Mouse (Mus musculus) liver (tissue): ENCODE results near the gene Qrich2.
"Not testable (repeated sequence)": the region's sequence is repeated elsewhere in the genome, so short reads cannot be mapped to it uniquely, and the experiment has no call there.

ENCODE experiments used
- DNase-seq: peaks from one replicate; pipeline ENCODE4 v3.0.0-alpha.2; 2020; ENCODE audit warnings: mixed read lengths

The Qrich2 gene

GRCm38 (mm10) chr11:116466141-116466540, at the start of gene Qrich2:
Qrich2 (minus strand) TSS chr11:116466241.
- DNase-seq = no peak

- DNase-seq = no peak
Observed at GRCm38 (mm10) chr11:116515330-116516020, 49.4 kb upstream of the Qrich2 start.

- no peak for DNase-seq
Observed at GRCm38 (mm10) chr11:116513531-116514038, 47.5 kb upstream of the Qrich2 start.

DNA sequence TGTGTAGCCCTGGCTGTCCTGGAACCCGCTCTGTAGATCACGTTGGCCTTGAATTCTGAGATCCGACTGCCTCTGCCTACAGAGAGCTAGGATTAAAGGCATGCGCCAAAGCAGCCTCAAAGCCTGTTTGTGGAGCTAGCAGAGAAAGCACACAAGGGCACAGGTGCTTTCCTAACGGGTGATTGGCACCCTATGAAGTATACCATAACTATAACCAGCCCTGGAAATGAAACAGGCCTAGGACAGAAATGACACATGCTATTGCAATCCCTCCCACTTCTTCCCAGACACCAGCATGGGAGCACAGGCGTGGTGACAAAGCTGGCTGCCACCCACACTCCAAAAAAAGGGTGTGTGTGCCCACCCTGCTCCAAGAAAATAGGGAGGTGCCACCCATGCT, 46.9 kb upstream of the Qrich2 start:
- DNase-seq = no peak

- DNase-seq = no peak
Observed at GRCm38 (mm10) chr11:116512154-116512553, 46.1 kb upstream of the Qrich2 start.

DNA sequence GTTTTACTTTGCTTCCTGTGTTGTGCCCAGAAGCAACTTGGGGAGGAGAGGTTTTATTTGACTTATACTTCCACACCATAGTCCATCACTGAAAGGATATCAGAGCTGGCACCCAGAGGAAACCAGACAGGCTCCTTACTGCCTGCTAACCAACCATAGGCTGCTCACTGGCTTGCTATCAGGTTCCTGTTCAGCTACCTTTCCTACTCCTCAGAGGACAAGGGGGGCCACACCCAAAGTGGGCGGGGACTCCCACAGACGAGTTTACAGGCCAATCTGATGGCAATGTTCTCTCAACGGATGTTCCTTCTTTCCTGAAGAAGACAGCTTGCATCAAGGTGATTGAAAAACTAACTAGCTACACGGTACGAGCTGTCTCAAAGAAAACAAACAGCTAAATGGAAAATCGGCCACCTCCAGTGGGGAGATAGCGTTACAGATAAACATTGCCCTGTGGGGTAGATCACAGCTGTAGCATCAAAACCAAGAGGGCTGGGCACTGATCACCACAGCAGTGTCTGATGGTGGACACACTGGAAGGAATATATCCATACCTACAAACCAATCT, 45.3 kb upstream of the Qrich2 start:
- DNase-seq = peak; percentile 83

- no peak for DNase-seq
Observed at GRCm38 (mm10) chr11:116508689-116509088, 42.6 kb upstream of the Qrich2 start.

DNA sequence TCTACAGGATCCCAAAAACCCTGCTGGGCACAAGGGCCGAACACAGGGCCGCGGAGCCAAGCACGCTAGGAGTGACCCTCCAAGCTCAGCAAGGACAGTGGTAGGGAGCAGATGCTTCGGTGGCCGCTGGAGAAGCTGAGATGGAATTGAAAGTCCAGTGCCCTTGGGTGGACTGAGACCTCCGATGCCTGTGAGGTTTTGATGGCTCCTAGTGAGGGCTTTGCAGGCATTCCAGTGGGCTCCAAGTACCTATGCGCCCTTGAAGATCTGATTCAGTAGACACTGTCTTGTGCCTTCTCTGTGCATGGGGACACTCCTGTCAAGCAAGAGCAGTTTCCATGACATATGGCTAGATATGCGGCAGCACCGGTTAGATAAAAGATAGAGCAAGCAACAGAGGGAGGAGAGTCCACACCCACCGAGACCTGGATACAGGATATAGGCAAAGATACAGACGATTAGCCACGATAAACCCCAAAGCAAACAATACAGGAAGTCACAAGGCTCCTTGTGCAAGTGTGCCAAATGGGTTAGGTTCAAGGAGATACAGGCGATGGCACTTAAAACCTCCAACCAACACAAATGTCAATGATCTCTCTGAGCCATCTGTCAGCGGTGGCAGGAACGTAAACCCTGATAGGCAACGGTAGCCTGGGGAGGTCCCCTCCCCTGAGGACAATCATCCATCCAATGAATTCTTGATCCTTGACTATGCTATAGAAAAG, 40.3 kb upstream of the Qrich2 start:
- DNase-seq = peak; percentile 73

DNA sequence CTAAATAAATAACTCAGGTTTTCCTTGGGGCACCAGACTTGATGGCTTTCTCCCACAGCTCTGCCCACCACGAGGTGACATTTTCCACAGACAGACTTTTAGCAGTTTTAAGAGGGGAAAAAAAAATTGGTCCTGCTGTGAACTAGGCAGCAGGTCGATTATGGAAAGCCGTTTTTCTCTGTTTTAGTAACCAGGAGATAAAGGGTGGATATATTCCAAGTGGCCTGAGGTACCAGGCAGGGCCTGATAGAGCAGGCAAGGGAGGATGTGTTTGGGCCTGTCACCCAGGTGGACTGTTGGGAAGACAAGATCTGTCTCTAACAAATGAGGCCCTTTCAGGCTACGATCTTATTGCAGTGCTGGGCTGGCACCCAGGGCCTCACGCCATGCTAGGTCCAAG, 39.5 kb upstream of the Qrich2 start:
- DNase-seq = peak; percentile 62

GRCm38 (mm10) chr11:116504516-116504915, 38.5 kb upstream of the Qrich2 start:
- DNase-seq = no peak

- DNase-seq = peak; percentile 34
Observed at GRCm38 (mm10) chr11:116501005-116501746, 35.1 kb upstream of the Qrich2 start.

DNA sequence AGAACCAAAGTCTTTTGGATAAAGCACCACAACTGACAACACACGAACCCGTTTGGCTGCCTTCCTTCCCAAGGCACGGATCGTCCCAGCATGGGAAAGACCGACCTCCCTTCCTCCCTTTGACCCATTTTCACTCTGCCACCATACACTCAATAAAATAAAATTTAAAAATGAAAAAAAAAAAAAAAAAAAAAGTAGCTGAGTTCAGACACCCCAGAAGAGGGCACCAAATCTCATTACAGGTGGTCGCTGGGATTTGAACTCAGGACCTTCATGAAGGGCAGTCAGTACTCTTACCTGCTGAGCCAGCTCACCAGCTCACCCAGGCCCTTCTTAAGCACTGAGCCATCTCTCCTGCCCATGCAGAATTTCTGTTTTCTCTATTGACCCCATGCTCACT, 33.0 kb upstream of the Qrich2 start:
- no peak for DNase-seq

DNA sequence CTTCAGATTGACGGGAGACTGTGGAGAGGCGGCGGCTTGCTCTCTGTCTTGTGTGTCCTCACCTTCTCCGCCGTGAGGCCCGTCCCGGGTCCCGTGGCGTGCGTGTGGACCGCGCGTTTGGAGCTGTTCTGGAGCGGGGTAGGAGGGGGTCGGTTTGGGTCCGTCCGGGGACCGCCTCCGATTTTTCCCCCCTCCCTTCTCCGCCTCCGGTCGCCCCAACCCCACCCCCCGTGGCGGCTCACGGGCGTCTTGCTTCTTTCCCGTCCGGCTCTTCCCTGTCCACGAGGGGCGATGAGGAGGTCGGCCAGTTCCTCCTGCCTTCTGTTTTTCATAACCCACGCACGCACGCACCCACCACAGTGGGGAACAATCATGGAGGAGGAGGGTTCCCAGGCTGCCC, 32.6 kb upstream of the Qrich2 start:
- no peak for DNase-seq

DNA sequence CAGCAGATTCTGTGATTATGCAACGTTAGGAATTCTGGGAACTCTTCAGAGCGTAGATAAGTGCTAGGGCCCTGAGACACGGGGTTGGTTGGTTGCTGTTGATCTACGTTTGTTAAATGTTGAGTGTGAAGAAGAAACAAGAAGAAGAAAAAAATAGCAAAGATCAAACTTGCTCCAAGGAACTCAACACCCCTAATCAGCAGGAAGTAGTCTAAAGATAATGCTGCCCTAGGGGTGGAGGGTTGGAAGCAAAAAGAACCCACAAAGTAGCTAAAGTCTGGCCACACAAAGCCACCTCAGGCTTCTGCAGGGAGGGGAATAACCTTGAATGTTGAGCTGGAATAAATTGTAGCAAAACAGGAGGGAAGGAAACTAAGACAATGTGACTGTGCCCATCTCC, 31.3 kb upstream of the Qrich2 start:
- no peak for DNase-seq

DNA sequence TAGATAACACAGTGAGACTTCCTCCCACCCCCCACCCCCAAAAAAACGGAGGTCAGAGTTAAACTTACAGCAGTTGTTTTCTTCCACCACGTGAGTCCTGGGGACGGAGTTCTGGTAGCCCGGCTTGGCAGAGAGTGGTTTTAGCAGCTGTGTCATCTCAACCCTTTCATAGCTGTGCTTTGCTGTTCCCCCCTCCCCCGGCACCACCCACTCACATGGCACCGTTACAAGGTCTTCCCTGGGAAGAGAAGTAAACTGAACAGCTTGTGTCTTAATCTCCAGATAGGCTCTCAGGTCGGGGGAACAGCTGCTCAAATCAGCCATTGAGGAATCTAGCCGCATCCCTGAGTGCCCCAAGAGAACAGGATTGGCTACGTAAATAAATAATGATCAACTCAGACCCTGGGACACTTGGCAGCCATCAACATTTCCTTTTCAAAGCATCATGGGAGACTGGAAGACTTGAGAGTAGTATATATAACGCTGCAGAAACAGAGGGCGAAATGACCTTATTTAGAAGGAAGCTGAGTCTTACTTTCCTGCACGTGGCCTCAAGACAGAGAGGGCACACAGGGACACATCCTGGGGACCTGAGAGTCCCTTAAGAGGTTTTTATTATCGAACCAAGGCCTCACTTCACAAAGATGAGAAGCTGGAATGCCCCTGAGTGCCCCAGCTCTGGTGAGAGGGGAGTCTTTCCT, 28.6 kb upstream of the Qrich2 start:
- DNase-seq = no peak

DNA sequence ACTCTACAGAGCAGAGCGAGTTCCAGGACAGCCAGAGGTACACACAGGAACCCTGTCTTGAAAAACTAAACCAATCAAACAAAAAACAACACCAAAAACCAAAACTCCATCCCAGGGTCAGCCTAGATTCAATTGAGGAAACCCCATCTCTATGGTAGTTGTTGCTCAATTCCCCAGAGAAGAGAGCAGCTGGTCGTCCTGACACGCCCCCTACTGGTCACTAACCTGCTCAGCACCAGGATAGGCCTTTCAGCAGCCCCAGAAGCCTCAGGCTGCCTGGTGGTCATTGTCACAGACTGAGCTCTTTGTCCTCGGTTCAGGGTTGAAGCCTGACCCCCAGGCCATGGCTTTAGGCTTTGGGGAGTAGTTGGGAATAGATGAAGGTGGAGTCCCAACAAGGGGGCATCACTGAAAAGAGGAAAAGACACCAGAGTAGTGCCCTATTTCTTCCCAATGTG, 27.8 kb upstream of the Qrich2 start, which contains the start of gene Prpsap1:
TSS of gene Prpsap1 (minus strand) at position 408 of the 458 bp plus-strand sequence.
- DNase-seq = peak; percentile 77

DNA sequence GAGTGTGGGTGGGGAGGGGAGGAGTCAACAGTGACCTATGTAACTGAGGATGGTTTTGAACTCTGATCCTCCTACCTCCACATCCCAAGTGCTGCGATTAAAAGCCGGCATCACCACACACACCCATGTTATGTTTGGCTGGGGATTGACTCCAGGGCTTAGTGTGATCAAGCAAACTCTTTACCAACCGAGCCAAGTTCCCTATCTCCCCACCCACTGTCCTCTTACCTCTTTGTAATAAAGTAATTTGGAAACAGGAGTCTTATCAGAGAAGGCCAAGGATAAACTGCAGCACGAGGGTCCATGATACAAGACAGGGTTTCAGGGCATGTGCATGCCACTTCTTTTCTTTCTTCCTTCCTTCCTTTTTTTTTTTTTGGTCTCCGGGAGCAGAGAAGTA, 27.1 kb upstream of the Qrich2 start:
- DNase-seq = no peak

DNA sequence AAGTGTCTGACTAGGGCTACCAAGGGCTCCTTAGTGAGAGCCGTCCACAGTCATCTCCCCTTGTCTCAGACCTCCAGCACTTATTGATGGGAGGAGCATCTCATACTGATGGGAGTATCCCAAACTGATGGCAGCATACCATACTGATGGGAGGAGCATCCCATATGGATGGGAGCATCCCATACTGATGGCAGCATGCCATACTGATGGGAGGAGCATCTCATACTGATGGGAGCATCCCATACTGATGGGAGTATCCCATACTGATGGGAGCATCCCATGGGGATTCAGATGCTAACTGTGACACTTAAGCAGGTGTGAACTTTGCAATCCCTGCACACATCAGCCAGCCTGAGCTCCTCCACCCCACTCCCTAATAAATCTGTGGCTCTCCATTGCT, 26.5 kb upstream of the Qrich2 start:
- not testable (repeated sequence) for DNase-seq

DNA sequence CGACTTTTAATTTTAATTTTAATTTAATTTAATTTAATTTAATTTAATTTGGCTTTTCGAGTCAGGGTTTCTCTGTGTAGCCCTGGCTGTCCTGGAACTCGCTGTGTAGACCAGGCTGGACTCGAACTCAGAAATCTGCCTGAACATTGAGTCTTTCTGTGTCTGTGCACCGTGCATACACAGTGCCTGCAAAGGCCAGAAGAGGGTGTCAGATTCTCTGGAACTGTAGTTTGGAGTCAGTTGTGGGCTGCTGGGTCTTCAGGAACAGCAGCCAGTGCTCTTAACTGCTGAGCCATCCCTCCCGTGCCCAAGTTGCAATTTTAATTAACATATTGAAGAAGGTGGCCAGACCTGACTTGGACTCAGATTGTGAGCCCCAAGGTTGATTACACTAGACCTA, 25.3 kb upstream of the Qrich2 start:
- DNase-seq = no peak

- peak; percentile 90 for DNase-seq
Observed at GRCm38 (mm10) chr11:116490232-116491107, 24.4 kb upstream of the Qrich2 start.

GRCm38 (mm10) chr11:116489771-116490231, 23.8 kb upstream of the Qrich2 start:
- DNase-seq = no peak
